Mouse (Mus musculus) hindlimb bud, embryonic 11.5 days (tissue): ENCODE measurements around the gene Trim61.

Experiments
- DNase-seq: peaks from one replicate; pipeline ENCODE4 v3.0.0-alpha.2; 2012; ENCODE audit warnings: low read depth, low spot score; ENCODE audit errors: extremely low spot score

Trim61 gene

GRCm38 (mm10) chr8:64998806-64999365 lies 19.4 kb downstream of the Trim61 start:
- DNase-seq = no peak

GRCm38 (mm10) chr8:64987731-64988130 lies 30.6 kb downstream of the Trim61 start, which contains the start of gene Trim75:
TSS of gene Trim75 (minus strand) at chr8:64987831.
- DNase-seq = no peak

DNA sequence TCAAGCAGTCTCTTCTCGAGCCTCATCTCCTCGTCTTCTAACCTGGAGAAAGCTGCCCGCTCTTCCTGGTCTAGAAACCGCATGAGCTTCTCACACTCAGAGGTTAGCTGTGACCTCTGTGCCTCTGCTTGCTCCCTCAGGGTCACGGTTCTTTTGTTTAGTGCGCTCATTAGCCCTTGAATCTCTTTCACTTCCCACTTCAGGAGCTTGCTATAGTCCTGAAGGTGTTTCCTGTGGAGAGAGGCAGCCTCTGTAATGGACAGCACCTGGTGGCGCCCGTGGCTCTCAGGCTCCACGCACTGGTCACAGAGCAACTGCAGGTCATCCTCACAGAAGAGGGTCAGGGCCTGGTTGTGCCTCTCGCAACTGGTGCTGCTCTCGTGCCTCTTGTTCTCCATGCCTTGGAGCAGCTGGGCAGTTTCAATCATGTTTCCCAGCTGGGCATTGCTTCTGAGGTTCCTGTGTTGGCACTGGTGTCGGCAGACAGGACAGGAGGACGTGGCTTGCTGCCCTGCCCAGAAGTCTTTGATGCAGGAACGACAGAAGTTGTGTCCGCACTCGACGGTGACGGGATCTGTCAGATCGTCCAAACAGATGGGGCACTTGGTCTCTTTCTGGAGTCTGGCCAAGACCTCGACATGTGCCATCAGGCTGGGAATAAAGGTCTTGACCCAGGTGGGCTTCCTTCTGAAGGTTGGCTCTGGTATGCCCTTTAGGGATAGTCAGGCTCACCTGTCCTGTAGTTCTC lies 35.0 kb downstream of the Trim61 start:
- no peak for DNase-seq
